Mouse (Mus musculus) lung, adult 2 months (tissue): ENCODE data around the gene Rbm5.

ENCODE experiments used
- CTCF ChIP-seq: fragments of 200-500 bp; IDR thresholded peaks from 2 replicates; pipeline ENCODE4 v1.5.1; 2011; ENCODE audit warnings: mild to moderate bottlenecking, low read length, control low read depth; ENCODE audit not compliant: insufficient read depth
- POLR2A ChIP-seq: fragments of 200-500 bp; IDR thresholded peaks from 2 replicates; pipeline ENCODE4 v1.6.1; 2011; ENCODE audit warnings: low read depth, mild to moderate bottlenecking, control low read depth, low read length, borderline replicate concordance; ENCODE audit errors: extremely low read depth

- TF ChIP-seq POLR2A (no peak), CTCF (no peak)
These were observed 51.8 kb downstream of the Rbm5 start for GRCm38 (mm10) chr9:107718781-107719540.
